Mouse (Mus musculus) ES-Bruce4 (cell line): Measurements from ENCODE around the gene Papola. TPM values are rescaled to one million over a fixed set of nuclear protein-coding genes. Genes with fewer than 3 reads are reported as not detected.

Experiments used
- H3K27ac ChIP-seq: 2 replicates; pipeline ENCODE4 v1.5.1; 2012; ENCODE audit warnings: low read length, inconsistent platforms; ENCODE audit not compliant: insufficient read depth
- H3K27me3 ChIP-seq: 2 replicates; pipeline ENCODE4 v1.6.1; 2012; ENCODE audit warnings: mild to moderate bottlenecking, low read length, inconsistent platforms; ENCODE audit not compliant: control insufficient read depth, poor library complexity, insufficient read depth, severe bottlenecking
- H3K36me3 ChIP-seq: 2 replicates; pipeline ENCODE4 v1.6.1; 2012; ENCODE audit warnings: inconsistent platforms, mild to moderate bottlenecking, low read length, moderate library complexity; ENCODE audit not compliant: control insufficient read depth, poor library complexity, insufficient read depth, severe bottlenecking
- H3K4me1 ChIP-seq: one replicate; pipeline ENCODE4 v1.8.1; 2011; ENCODE audit warnings: low read length; ENCODE audit not compliant: control insufficient read depth, insufficient read depth
- H3K4me3 ChIP-seq: 2 replicates; pipeline ENCODE4 v1.5.1; 2011; ENCODE audit warnings: low read depth, mild to moderate bottlenecking, low read length
- H3K9ac ChIP-seq: 2 replicates; pipeline ENCODE4 v1.6.1; 2012; ENCODE audit warnings: low read depth, mild to moderate bottlenecking, inconsistent platforms; ENCODE audit not compliant: poor library complexity, severe bottlenecking
- H3K9me3 ChIP-seq: replicated peaks from 2 replicates; pipeline ENCODE4 v1.6.1; 2012; ENCODE audit warnings: mild to moderate bottlenecking, low read length, inconsistent platforms; ENCODE audit not compliant: control insufficient read depth, poor library complexity, insufficient read depth, severe bottlenecking
- CTCF ChIP-seq: IDR thresholded peaks from one replicate; pipeline ENCODE4 v1.8.1; 2011; ENCODE audit warnings: low read depth, low read length
- EP300 ChIP-seq: IDR thresholded peaks from 2 replicates; pipeline ENCODE4 v1.6.1; 2011; ENCODE audit warnings: low read depth, low read length; ENCODE audit not compliant: insufficient read depth
- POLR2A ChIP-seq: IDR thresholded peaks from one replicate; pipeline ENCODE4 v1.8.1; 2011; ENCODE audit warnings: low read length; ENCODE audit not compliant: insufficient read depth
- polyA plus RNA-seq: library from polyadenylated mRNA; stranded (reverse); fragments of >200 nt; gene quantifications from 2 replicates; pipeline ENCODE4 v1.2.4, GENCODE M21; 2011; ENCODE audit warnings: low read depth; ENCODE audit not compliant: missing spikeins, insufficient read depth, insufficient read length

Papola gene
- polyA plus RNA-seq, 1 experiment = 251 TPM

GRCm38 (mm10) chr12:105787626-105788025, 3.1 kb downstream of the Papola start:
- no peak overlapping the region for H3K4me3 ChIP-seq
- H3K9ac ChIP-seq = no peak overlapping the region
- no peaks in the 10 kb centered on the region for H3K27me3 ChIP-seq
- no peaks in the 10 kb centered on the region for H3K4me1 ChIP-seq
- H3K27ac ChIP-seq = 0 out of 2 replicates have a peak overlapping the region, but pooled peaks have one; percentile 48
- H3K36me3 ChIP-seq = peaks cover 2% of the 10 kb centered on the region
- TF ChIP-seq CTCF = no peak
- TF ChIP-seq POLR2A = no peak
- no peak for TF ChIP-seq EP300
- no peaks in the 10 kb centered on the region for H3K9me3 ChIP-seq

GRCm38 (mm10) chr12:105789885-105790284, 5.4 kb downstream of the Papola start:
- Histone ChIP-seq H3K27ac (no peak overlapping the region; the same call in 1 of the 2 replicates), H3K36me3 (peaks cover 9% of the 10 kb centered on the region), H3K9me3 (no peaks in the 10 kb centered on the region), H3K27me3 (no peaks in the 10 kb centered on the region), H3K4me3 (no peak overlapping the region), H3K9ac (peak overlapping the region; percentile 27; the same call in 1 of the 2 replicates), H3K4me1 (no peaks in the 10 kb centered on the region)
- TF ChIP-seq EP300 = no peak
- no peak for TF ChIP-seq CTCF
- no peak for TF ChIP-seq POLR2A

- peaks cover 16% of the 10 kb centered on the region for H3K36me3 ChIP-seq
- no peak overlapping the region for H3K4me3 ChIP-seq
Observed at GRCm38 (mm10) chr12:105794896-105795295, 10.4 kb downstream of the Papola start.

GRCm38 (mm10) chr12:105798001-105798400, 13.5 kb downstream of the Papola start:
- TF ChIP-seq CTCF (no peak), POLR2A (no peak), EP300 (no peak)

More at GRCm38 (mm10) chr12:105794896-105795295, 10.4 kb downstream of the Papola start:
- Histone ChIP-seq H3K4me1 (no peaks in the 10 kb centered on the region), H3K27ac (no peak overlapping the region), H3K9ac (no peak overlapping the region), H3K9me3 (no peaks in the 10 kb centered on the region), H3K27me3 (no peaks in the 10 kb centered on the region)
- TF ChIP-seq EP300 (no peak), POLR2A (no peak), CTCF (no peak)

GRCm38 (mm10) chr12:105805790-105806189, 21.3 kb downstream of the Papola start:
- Histone ChIP-seq H3K4me3 (no peak overlapping the region), H3K36me3 (peaks cover 64% of the 10 kb centered on the region), H3K27me3 (no peaks in the 10 kb centered on the region)

More at GRCm38 (mm10) chr12:105798001-105798400, 13.5 kb downstream of the Papola start:
- Histone ChIP-seq H3K27ac (no peak overlapping the region), H3K4me1 (no peaks in the 10 kb centered on the region), H3K36me3 (peaks cover 31% of the 10 kb centered on the region), H3K9ac (no peak overlapping the region), H3K27me3 (no peaks in the 10 kb centered on the region), H3K9me3 (no peaks in the 10 kb centered on the region), H3K4me3 (no peak overlapping the region)

GRCm38 (mm10) chr12:105806205-105806604, 21.7 kb downstream of the Papola start:
- Histone ChIP-seq H3K27ac (no peak overlapping the region), H3K9me3 (no peaks in the 10 kb centered on the region), H3K36me3 (peaks cover 67% of the 10 kb centered on the region), H3K4me3 (no peak overlapping the region), H3K9ac (no peak overlapping the region), H3K27me3 (no peaks in the 10 kb centered on the region), H3K4me1 (no peaks in the 10 kb centered on the region)
- no peak for TF ChIP-seq CTCF
- TF ChIP-seq EP300 = no peak
- no peak for TF ChIP-seq POLR2A

More at GRCm38 (mm10) chr12:105805790-105806189, 21.3 kb downstream of the Papola start:
- no peak for TF ChIP-seq POLR2A
- no peak for TF ChIP-seq CTCF
- TF ChIP-seq EP300 = no peak
- H3K9ac ChIP-seq = no peak overlapping the region
- no peaks in the 10 kb centered on the region for H3K9me3 ChIP-seq
- H3K27ac ChIP-seq = no peak overlapping the region
- H3K4me1 ChIP-seq = no peaks in the 10 kb centered on the region
